Mouse (Mus musculus) frontal cortex, postnatal 25 days (tissue): ENCODE measurements around the gene Gm6356.
"Not testable (repeated sequence)": the region's sequence is repeated elsewhere in the genome, so short reads cannot be mapped to it uniquely, and the experiment has no call there.

Experiments
- DNase-seq, 2 experiments: peaks; one replicate each; pipeline ENCODE4 v3.0.0; 2022; ENCODE audit warnings: low spot score in 2 of 2

Gene Gm6356

DNA sequence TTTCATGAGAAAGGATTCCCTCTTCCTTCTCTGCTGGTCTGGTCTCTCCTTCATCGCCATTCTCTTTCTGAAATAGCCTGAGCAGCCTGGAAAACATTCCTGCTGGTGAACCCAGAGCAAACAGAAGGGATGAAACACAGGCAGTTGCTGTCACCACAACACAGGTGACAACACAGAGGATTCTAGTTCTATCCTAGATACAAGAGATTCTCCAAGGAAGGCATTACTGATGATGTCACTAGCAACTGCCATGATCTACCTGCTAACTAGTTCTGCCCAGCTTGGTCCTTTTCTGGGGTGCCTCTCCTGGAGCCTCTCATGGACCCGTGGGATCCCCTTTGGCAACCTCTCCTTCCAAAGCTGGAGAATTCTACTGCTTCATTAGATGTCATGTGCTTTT, at the start of gene Gm6356:
TSS of gene Gm6356 (minus strand) at position 101 of the 400 bp plus-strand sequence.
- DNase-seq: not testable (repeated sequence)
